Mouse (Mus musculus): ENCODE measurements around the gene Cd24a. TPM values are rescaled to one million over a fixed set of nuclear protein-coding genes. Genes with fewer than 3 reads are reported as not detected.

Gene Cd24a
- total RNA-seq, 2 experiments from 2014 or later, result 5.1 to 11.5 TPM

GRCm38 (mm10) chr10:43581260-43581659 lies 3.2 kb downstream of the Cd24a start:
- DNase-seq, result no peak

GRCm38 (mm10) chr10:43584538-43584937 lies 6.5 kb downstream of the Cd24a start:
- no peak for DNase-seq

GRCm38 (mm10) chr10:43588470-43589177 lies 10.5 kb downstream of the Cd24a start:
- no peak for DNase-seq

- no peak for DNase-seq
Observed at GRCm38 (mm10) chr10:43591477-43591876, 13.4 kb downstream of the Cd24a start.

GRCm38 (mm10) chr10:43593182-43593581 lies 15.1 kb downstream of the Cd24a start:
- DNase-seq, result no peak

- no peak for DNase-seq
Observed at GRCm38 (mm10) chr10:43594187-43594586, 16.1 kb downstream of the Cd24a start.

- DNase-seq, result no peak
Observed at GRCm38 (mm10) chr10:43594894-43595293, 16.8 kb downstream of the Cd24a start.

GRCm38 (mm10) chr10:43598067-43598726 lies 20.1 kb downstream of the Cd24a start:
- no peak for DNase-seq

- no peak for DNase-seq
Observed at GRCm38 (mm10) chr10:43601039-43601438, 23.0 kb downstream of the Cd24a start.

- DNase-seq, result no peak
Observed at GRCm38 (mm10) chr10:43601511-43602396, 23.7 kb downstream of the Cd24a start.

- no peak for DNase-seq
Observed at GRCm38 (mm10) chr10:43603975-43604686, 26.0 kb downstream of the Cd24a start.

GRCm38 (mm10) chr10:43604687-43605250 lies 26.7 kb downstream of the Cd24a start:
- no peak for DNase-seq

GRCm38 (mm10) chr10:43605901-43606300 lies 27.8 kb downstream of the Cd24a start:
- no peak for DNase-seq

- DNase-seq, result no peak
Observed at GRCm38 (mm10) chr10:43609507-43609906, 31.4 kb downstream of the Cd24a start.

- DNase-seq, result no peak
Observed at GRCm38 (mm10) chr10:43609958-43610357, 31.9 kb downstream of the Cd24a start.

GRCm38 (mm10) chr10:43611081-43611480 lies 33.0 kb downstream of the Cd24a start:
- no peak for DNase-seq

GRCm38 (mm10) chr10:43619059-43619531 lies 41.0 kb downstream of the Cd24a start:
- no peak for DNase-seq

GRCm38 (mm10) chr10:43619939-43620338 lies 41.9 kb downstream of the Cd24a start:
- DNase-seq, result no peak

- no peak for DNase-seq
Observed at GRCm38 (mm10) chr10:43623510-43623909, 45.4 kb downstream of the Cd24a start.

- no peak for DNase-seq
Observed at GRCm38 (mm10) chr10:43624362-43624761, 46.3 kb downstream of the Cd24a start.

GRCm38 (mm10) chr10:43624791-43625398 lies 46.8 kb downstream of the Cd24a start:
- no peak for DNase-seq
